Mouse (Mus musculus) left cerebral cortex, postnatal 25 days (tissue): ENCODE results near the gene Nckap1. TPM values are rescaled to one million over a fixed set of nuclear protein-coding genes. Genes with fewer than 3 reads are reported as not detected.

Experiments
- DNase-seq, 2 experiments: peaks; one replicate each; pipeline ENCODE4 v3.0.0; 2022; ENCODE audit warnings: low spot score in 2 of 2, mixed read lengths in 1 of 2
- intact Hi-C: fragments of 180-260 bp; cut with DNase I; formaldehyde crosslinking; loops from one replicate; pipeline ENCODE4 v1.15.1; 2025
- microRNA-seq, 2 experiments: library from miRNA; unstranded; fragments of <30 nt; microRNA quantifications; one replicate each; pipeline ENCODE4 v1.2.0; 2022
- total RNA-seq, 2 experiments: library from RNA; stranded (reverse); gene quantifications; 2 replicates each; pipeline ENCODE4 v1.2.3; 2021

The Nckap1 gene
- total RNA-seq, 2 experiments from 2014 or later: 415 to 417 TPM

DNA sequence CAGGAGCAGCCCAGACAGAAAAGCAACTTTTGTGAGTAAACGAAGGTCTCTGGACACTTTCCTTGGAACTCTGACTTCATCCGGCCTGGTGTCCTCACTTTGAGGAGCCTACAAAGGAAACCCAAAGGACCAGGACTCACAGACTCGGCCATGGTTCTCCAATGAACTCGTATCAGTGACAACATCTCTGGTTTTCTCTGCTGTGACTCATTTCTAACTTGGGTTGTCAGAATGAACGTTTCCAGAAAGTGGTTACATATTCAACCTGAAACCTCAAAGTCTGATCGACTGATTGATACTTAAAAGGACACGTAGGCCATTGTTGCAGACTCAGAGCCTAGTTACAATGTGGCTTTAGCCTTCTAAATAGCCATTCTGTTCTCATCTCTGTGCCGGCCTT, 119.4 kb downstream of the Nckap1 start:
- intact Hi-C loops: no loop called here
- no peak for DNase-seq

Small RNA genes lying within 50 kb of the gene (microRNA-seq; reads per million reads assigned to microRNA genes)
- gene Mir684-1: 0 reads per million in 2 experiments

Other genes with a start within 250 kb of the Nckap1 start
- 10 to 100 TPM; 27.7 to 31.1 TPM for gene Frzb, start 133.8 kb downstream of the Nckap1 start, total RNA-seq
- gene Dusp19, start 35.7 kb upstream of the Nckap1 start, total RNA-seq: 10 to 100 TPM; 22.7 to 27.1 TPM
- 10 to 100 TPM; 16.2 to 16.4 TPM for gene Nup35, start 35.9 kb upstream of the Nckap1 start, total RNA-seq